Comparison of ENCODE assay signal across 9 mouse cellular contexts in genomic region chr2:103891240-103891767, GRCm38 (mm10).
A peak's percentile ranks its signal among the peaks of the same experiment; 100 is the strongest.
DNase-seq lines count a peak whose midpoint lies in the region; ATAC-seq and TF ChIP-seq lines count a peak whose summit lies in the region.
"Had no signal": no experiment of that assay in that cellular context is flagged by ENCODE, and none has a peak within 500 bp of the region (broad histone marks: within the 10 kb centered on the region; RNA-seq: fewer than 3 reads in every experiment).

No protein-coding gene starts in this region.

- peak; percentile 34 to 35 for DNase-seq in B cell, adult 2 months
- DNase-seq in ES-E14 (ENCODE audit: low read depth, low spot score), result no peak
- no peak for DNase-seq in cerebellum, adult 9-10 months
- no peak for DNase-seq in left cerebral cortex, postnatal 25 days (ENCODE audit: low spot score in 2 of 2)
- no peak for DNase-seq in thymus, postnatal 36 days
- DNase-seq: lung, adult 2 months had no signal

- peak overlapping the region in 1 of 2 experiments; percentile 48; a peak in 2 of 4 replicates for H3K4me3 ChIP-seq in ES-E14 (ENCODE audit: insufficient read depth in 1 of 2, low read depth in 1 of 2, low read length in 2 of 2, poor library complexity in 1 of 2, severe bottlenecking in 1 of 2)
- no peak overlapping the region for H3K4me3 ChIP-seq in midbrain, embryonic 12.5 days

- ATAC-seq in granulocyte monocyte progenitor cell, adult 5-6 weeks (replicated peaks; ENCODE audit: poor library complexity, severe bottlenecking), result peak; percentile 52
- peak; percentile 66; the same call in 1 of the 2 replicates for ATAC-seq in midbrain, embryonic 12.5 days (ENCODE audit: low FRiP score, low read depth)
- ATAC-seq: activated CD4-positive, CD25-positive, alpha-beta regulatory T cell, adult 4 months had no signal

- no peak overlapping the region for H3K9ac ChIP-seq in ES-E14 (ENCODE audit: insufficient read depth, low read depth, low read length, poor library complexity, severe bottlenecking)
- H3K9ac ChIP-seq in midbrain, embryonic 12.5 days (replicated peaks), result no peak overlapping the region

- H3K9me3 ChIP-seq in ES-E14 (ENCODE audit: control insufficient read depth, insufficient read depth, low read depth, low read length), result no peaks in the 10 kb centered on the region
- no peaks in the 10 kb centered on the region for H3K9me3 ChIP-seq in midbrain, embryonic 12.5 days

- WGBS in midbrain, embryonic 12.5 days, result 1% methylated on average over 9 of the region's 9 CpGs

- intact Hi-C loops in left cerebral cortex, postnatal 25 days (cut with DNase I), result no loop called here

- H3K27ac ChIP-seq in ES-E14 (ENCODE audit: insufficient read depth, low read depth, low read length, poor library complexity, severe bottlenecking), result no peak overlapping the region
- H3K27ac ChIP-seq in midbrain, embryonic 12.5 days (replicated peaks), result 0 out of 2 replicates have a peak overlapping the region, but pooled peaks have one; percentile 1

- in situ Hi-C loops in ES-E14 (cut with MboI; ENCODE audit: low sequenced_read_pairs in 2 of 2, unreplicated experiment in 2 of 2), result no loop called here

- peaks cover 9 to 15% of the 10 kb centered on the region in 2 experiments for H3K4me1 ChIP-seq in ES-E14 (ENCODE audit: control insufficient read depth in 2 of 2, insufficient read depth in 2 of 2, low read length in 2 of 2, poor library complexity in 1 of 2)
- H3K4me1 ChIP-seq in midbrain, embryonic 12.5 days, result peaks cover 12% of the 10 kb centered on the region

- H3K36me3 ChIP-seq in ES-E14 (ENCODE audit: control insufficient read depth, insufficient read depth, low read length, poor library complexity, severe bottlenecking), result no peaks in the 10 kb centered on the region
- no peaks in the 10 kb centered on the region for H3K36me3 ChIP-seq in midbrain, embryonic 12.5 days

- no peaks in the 10 kb centered on the region; the same call in 1 of the 2 replicates for H3K27me3 ChIP-seq in midbrain, embryonic 12.5 days

- H3K4me2 ChIP-seq in midbrain, embryonic 12.5 days (replicated peaks), result 0 out of 2 replicates have a peak overlapping the region, but pooled peaks have one; percentile 29

TF ChIP-seq in ES-E14, 5 proteins besides CTCF, POLR2A, EP300 and RAD21:
- TF ChIP-seq MAFK (IDR thresholded peaks at IDR 0.05; ENCODE audit: insufficient read depth, low read depth, low read length) (no peak), CHD2 (IDR thresholded peaks at IDR 0.05; ENCODE audit: low read depth, low read length) (no peak), ZC3H11A (IDR thresholded peaks at IDR 0.05; ENCODE audit: borderline replicate concordance, low read depth, low read length) (no peak), ZNF384 (IDR thresholded peaks at IDR 0.05; ENCODE audit: low read depth, low read length) (0 out of 2 replicates have a peak, but pooled peaks have one; percentile 35)

Comparison
In these comparisons a context has a peak if more than half of its experiments do, and no peak if none do; other contexts are left out.
1. DNase-seq: peak in B cell, adult 2 months (2 of 2); none in ES-E14 (single experiment), cerebellum, adult 9-10 months (single experiment), left cerebral cortex, postnatal 25 days (0 of 2) and thymus, postnatal 36 days (0 of 2).